Mouse (Mus musculus): Measurements from ENCODE around the gene Mgat5. TPM values are rescaled to one million over a fixed set of nuclear protein-coding genes. Genes with fewer than 3 reads are reported as not detected.

Gene Mgat5
- total RNA-seq, 2 experiments from 2014 or later = 77.3 to 79.1 TPM

GRCm38 (mm10) chr1:127296815-127297214, 92.0 kb downstream of the Mgat5 start:
- no peak for DNase-seq (ENCODE audit: low spot score in 2 of 2)
- intact Hi-C loops (cut with DNase I) = no loop called here

- DNase-seq (ENCODE audit: low spot score in 2 of 2) = no peak
Observed at GRCm38 (mm10) chr1:127299774-127300173, 95.0 kb downstream of the Mgat5 start.

GRCm38 (mm10) chr1:127301038-127301437, 96.2 kb downstream of the Mgat5 start:
- intact Hi-C loops (cut with DNase I) = no loop called here

More at GRCm38 (mm10) chr1:127299774-127300173, 95.0 kb downstream of the Mgat5 start:
- intact Hi-C loops (cut with DNase I) = no loop called here

GRCm38 (mm10) chr1:127302620-127303019, 97.8 kb downstream of the Mgat5 start:
- DNase-seq (ENCODE audit: low spot score in 2 of 2) = no peak
- intact Hi-C loops (cut with DNase I) = no loop called here

More at GRCm38 (mm10) chr1:127301038-127301437, 96.2 kb downstream of the Mgat5 start:
- no peak for DNase-seq (ENCODE audit: low spot score in 2 of 2)

GRCm38 (mm10) chr1:127303791-127304190, 99.0 kb downstream of the Mgat5 start:
- no peak for DNase-seq (ENCODE audit: low spot score in 2 of 2)
- intact Hi-C loops (cut with DNase I) = no loop called here

GRCm38 (mm10) chr1:127304281-127304680, 99.5 kb downstream of the Mgat5 start:
- intact Hi-C loops (cut with DNase I) = no loop called here
- DNase-seq (ENCODE audit: low spot score in 2 of 2) = no peak

- no peak for DNase-seq (ENCODE audit: low spot score in 2 of 2)
- intact Hi-C loops (cut with DNase I) = no loop called here
Observed at GRCm38 (mm10) chr1:127305582-127305981, 100.8 kb downstream of the Mgat5 start.

- intact Hi-C loops (cut with DNase I) = no loop called here
- no peak for DNase-seq (ENCODE audit: low spot score in 2 of 2)
Observed at GRCm38 (mm10) chr1:127306024-127306771, 101.4 kb downstream of the Mgat5 start.

GRCm38 (mm10) chr1:127307361-127307760, 102.5 kb downstream of the Mgat5 start:
- DNase-seq (ENCODE audit: low spot score in 2 of 2) = no peak
- intact Hi-C loops (cut with DNase I) = no loop called here

GRCm38 (mm10) chr1:127308207-127308725, 103.5 kb downstream of the Mgat5 start:
- DNase-seq (ENCODE audit: low spot score in 2 of 2) = no peak
- intact Hi-C loops (cut with DNase I) = no loop called here

GRCm38 (mm10) chr1:127308989-127309701, 104.3 kb downstream of the Mgat5 start:
- intact Hi-C loops (cut with DNase I) = no loop called here

GRCm38 (mm10) chr1:127310011-127310410, 105.2 kb downstream of the Mgat5 start:
- intact Hi-C loops (cut with DNase I) = no loop called here
- DNase-seq (ENCODE audit: low spot score in 2 of 2) = no peak

More at GRCm38 (mm10) chr1:127308989-127309701, 104.3 kb downstream of the Mgat5 start:
- no peak for DNase-seq (ENCODE audit: low spot score in 2 of 2)

GRCm38 (mm10) chr1:127310703-127311102, 105.9 kb downstream of the Mgat5 start:
- DNase-seq (ENCODE audit: low spot score in 2 of 2) = no peak
- intact Hi-C loops (cut with DNase I) = no loop called here

GRCm38 (mm10) chr1:127313652-127314350, 109.0 kb downstream of the Mgat5 start:
- intact Hi-C loops (cut with DNase I) = no loop called here
- DNase-seq (ENCODE audit: low spot score in 2 of 2) = no peak

- DNase-seq (ENCODE audit: low spot score in 2 of 2) = no peak
- intact Hi-C loops (cut with DNase I) = no loop called here
Observed at GRCm38 (mm10) chr1:127315763-127316627, 111.2 kb downstream of the Mgat5 start.

- intact Hi-C loops (cut with DNase I) = no loop called here
- no peak for DNase-seq (ENCODE audit: low spot score in 2 of 2)
Observed at GRCm38 (mm10) chr1:127316651-127317050, 111.8 kb downstream of the Mgat5 start.

GRCm38 (mm10) chr1:127317541-127317940, 112.7 kb downstream of the Mgat5 start:
- intact Hi-C loops (cut with DNase I) = no loop called here

GRCm38 (mm10) chr1:127318486-127318885, 113.7 kb downstream of the Mgat5 start:
- DNase-seq (ENCODE audit: low spot score in 2 of 2) = no peak
- intact Hi-C loops (cut with DNase I) = no loop called here

More at GRCm38 (mm10) chr1:127317541-127317940, 112.7 kb downstream of the Mgat5 start:
- no peak for DNase-seq (ENCODE audit: low spot score in 2 of 2)

GRCm38 (mm10) chr1:127319768-127320167, 115.0 kb downstream of the Mgat5 start:
- no peak for DNase-seq (ENCODE audit: low spot score in 2 of 2)
- intact Hi-C loops (cut with DNase I) = no loop called here

All from left cerebral cortex, postnatal 36 days (tissue).